Mouse (Mus musculus) embryonic facial prominence, embryonic 13.5 days (tissue): ENCODE data around the gene Gm8127. TPM values are rescaled to one million over a fixed set of nuclear protein-coding genes. Genes with fewer than 3 reads are reported as not detected.
"Not testable (repeated sequence)": the region's sequence is repeated elsewhere in the genome, so short reads cannot be mapped to it uniquely, and the experiment has no call there.

ENCODE experiments used
- ATAC-seq: fragments of 200-750 bp; cut with Nextera tagmentation; 2 replicates; pipeline ENCODE4 v1.8.0; 2017; ENCODE audit warnings: low read depth; ENCODE audit not compliant: insufficient number of reproducible peaks, insufficient read depth, low FRiP score, low TSS enrichment
- H3K27ac ChIP-seq: fragments of 300-500 bp; sonication (generic); 2 replicates; pipeline ENCODE4 v1.5.1; 2015; ENCODE audit warnings: moderate library complexity, mild to moderate bottlenecking, inconsistent platforms
- H3K27me3 ChIP-seq: fragments of 300-500 bp; sonication (generic); 2 replicates; pipeline ENCODE4 v1.6.1; 2015; ENCODE audit warnings: mild to moderate bottlenecking, inconsistent platforms
- H3K36me3 ChIP-seq: fragments of 300-500 bp; sonication (generic); 2 replicates; pipeline ENCODE4 v1.6.1; 2015; ENCODE audit warnings: mild to moderate bottlenecking, inconsistent platforms
- H3K4me1 ChIP-seq: fragments of 300-500 bp; sonication (generic); 2 replicates; pipeline ENCODE4 v1.6.1; 2015; ENCODE audit warnings: inconsistent platforms
- H3K4me2 ChIP-seq: fragments of 300-500 bp; sonication (generic); 2 replicates; pipeline ENCODE4 v1.6.1; 2015; ENCODE audit warnings: moderate library complexity, mild to moderate bottlenecking, inconsistent platforms
- H3K4me3 ChIP-seq: fragments of 300-500 bp; sonication (generic); 2 replicates; pipeline ENCODE4 v1.5.1; 2015; ENCODE audit warnings: mild to moderate bottlenecking, inconsistent platforms
- H3K9ac ChIP-seq: fragments of 300-500 bp; sonication (generic); 2 replicates; pipeline ENCODE4 v1.6.1; 2015; ENCODE audit warnings: mild to moderate bottlenecking, inconsistent platforms
- H3K9me3 ChIP-seq: fragments of 300-500 bp; sonication (generic); 2 replicates; pipeline ENCODE4 v1.6.1; 2016; ENCODE audit warnings: inconsistent platforms
- WGBS: fragments of 180-500 bp; shearing (Covaris S2); methylation state at CpG from one replicate; pipeline ENCODE4 v1.1.7; 2015; ENCODE audit warnings: mixed read lengths; 5-methylcytosine and 5-hydroxymethylcytosine counted together
- polyA plus RNA-seq: library from polyadenylated mRNA; unstranded; fragments of >200 nt; fragmentation: Nextera tagmentation; extraction: Ambion mirVana; gene quantifications from 2 replicates; pipeline ENCODE4 v1.2.1, GENCODE M21; 2015

Gm8127 gene
- not detected in 2 replicates for polyA plus RNA-seq

DNA sequence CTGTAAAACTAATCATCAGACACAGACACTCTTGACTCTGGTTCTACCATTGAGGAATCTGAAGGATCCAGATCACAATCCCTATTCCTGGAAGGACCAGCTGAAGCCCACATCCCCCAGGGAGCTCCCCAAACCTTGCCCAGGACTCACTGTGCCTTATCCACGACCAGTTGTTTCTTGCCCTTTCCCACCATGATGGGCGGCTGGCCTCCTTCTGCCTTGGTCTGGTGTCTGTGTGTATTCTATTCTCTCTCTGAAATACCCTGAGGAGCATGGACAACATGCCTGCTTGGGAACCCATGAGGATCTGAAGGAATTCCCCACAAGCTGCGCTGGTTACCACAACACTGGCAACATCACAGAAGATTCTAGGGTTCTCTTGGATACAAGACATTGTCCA is at the start of gene Gm8127:
Gm8127 (minus strand) TSS at position 330 of the 400 bp plus-strand sequence.
- not testable (repeated sequence) for H3K9ac ChIP-seq, H3K9me3 ChIP-seq, H3K36me3 ChIP-seq, ATAC-seq, H3K4me3 ChIP-seq, H3K27ac ChIP-seq, H3K4me1 ChIP-seq, H3K4me2 ChIP-seq, H3K27me3 ChIP-seq
- WGBS = 76% methylated on average over 3 of the region's 3 CpGs

DNA sequence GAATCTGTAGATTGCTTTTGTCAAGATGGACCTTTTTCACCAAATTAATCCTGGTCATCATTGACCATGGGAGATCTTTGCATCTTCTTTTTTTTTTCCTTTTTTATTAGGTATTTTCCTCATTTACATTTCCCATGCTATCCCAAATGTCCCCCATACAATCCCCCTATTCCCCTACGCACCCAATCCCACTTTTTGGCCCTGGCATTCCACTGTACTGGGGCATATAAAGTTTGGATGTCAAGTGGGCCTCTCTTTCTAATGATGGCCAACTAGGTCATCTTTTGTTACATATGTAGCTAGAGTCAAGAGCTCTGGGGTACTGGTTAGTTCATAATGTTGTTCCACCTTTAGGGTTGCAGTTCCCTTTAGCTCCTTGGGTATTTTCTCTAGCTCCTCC is 44.0 kb upstream of the Gm8127 start:
- WGBS = 77% methylated on average over 1 of the region's 1 CpGs
- H3K4me2 ChIP-seq, H3K27ac ChIP-seq, H3K4me3 ChIP-seq, H3K36me3 ChIP-seq, H3K9ac ChIP-seq, H3K4me1 ChIP-seq, H3K9me3 ChIP-seq, H3K27me3 ChIP-seq, ATAC-seq: not testable (repeated sequence)

DNA sequence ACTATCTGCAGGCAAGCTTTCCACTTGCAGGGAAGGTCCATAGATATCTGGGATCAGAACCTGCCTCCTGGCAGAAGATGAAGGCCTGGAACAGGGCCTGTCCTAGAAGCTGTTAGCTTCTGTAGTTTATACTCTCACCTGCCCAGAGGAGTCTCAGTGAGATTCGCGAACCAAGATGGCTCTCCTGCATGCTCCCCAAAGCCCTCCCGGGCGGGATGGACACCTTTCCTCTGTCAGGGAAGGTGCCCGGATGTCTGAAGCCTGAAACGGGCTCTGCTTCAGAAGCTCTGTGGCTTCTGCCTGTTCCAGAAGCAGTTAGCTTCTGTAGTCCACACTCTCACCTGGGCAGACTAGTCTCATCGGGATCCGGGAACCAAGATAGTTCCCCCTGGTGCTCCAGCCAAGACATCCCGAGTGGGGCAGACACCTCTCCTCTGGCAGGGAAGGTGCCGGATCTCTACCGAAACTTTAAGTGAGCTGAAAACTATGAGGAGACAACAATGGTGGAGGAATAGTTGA is 37.8 kb upstream of the Gm8127 start:
- not testable (repeated sequence) for H3K36me3 ChIP-seq, H3K27ac ChIP-seq, ATAC-seq, H3K4me1 ChIP-seq, H3K4me2 ChIP-seq, H3K4me3 ChIP-seq, H3K9me3 ChIP-seq, H3K9ac ChIP-seq, H3K27me3 ChIP-seq
- 95% methylated on average over 11 of the region's 11 CpGs for WGBS

GRCm38 (mm10) chr14:43328603-43329002 is 35.0 kb upstream of the Gm8127 start:
- H3K27me3 ChIP-seq, H3K4me2 ChIP-seq, H3K4me1 ChIP-seq, H3K27ac ChIP-seq, ATAC-seq, H3K9me3 ChIP-seq, H3K4me3 ChIP-seq, H3K36me3 ChIP-seq, H3K9ac ChIP-seq: not testable (repeated sequence)
- 63% methylated on average over 2 of the region's 2 CpGs for WGBS

GRCm38 (mm10) chr14:43319516-43319915 is 25.9 kb upstream of the Gm8127 start:
- H3K9me3 ChIP-seq, H3K36me3 ChIP-seq, H3K4me1 ChIP-seq, H3K4me2 ChIP-seq, H3K9ac ChIP-seq, ATAC-seq, H3K27ac ChIP-seq, H3K4me3 ChIP-seq, H3K27me3 ChIP-seq: not testable (repeated sequence)

GRCm38 (mm10) chr14:43278681-43279080 is 15.0 kb downstream of the Gm8127 start:
- not testable (repeated sequence) for H3K4me1 ChIP-seq, H3K9me3 ChIP-seq, H3K36me3 ChIP-seq, ATAC-seq, H3K27ac ChIP-seq, H3K4me3 ChIP-seq, H3K4me2 ChIP-seq, H3K27me3 ChIP-seq, H3K9ac ChIP-seq
- 85% methylated on average over 3 of the region's 3 CpGs for WGBS

GRCm38 (mm10) chr14:43278146-43278545 is 15.5 kb downstream of the Gm8127 start:
- not testable (repeated sequence) for H3K9ac ChIP-seq, H3K9me3 ChIP-seq, H3K36me3 ChIP-seq, H3K27me3 ChIP-seq, H3K4me2 ChIP-seq, H3K27ac ChIP-seq, H3K4me3 ChIP-seq, H3K4me1 ChIP-seq, ATAC-seq
- WGBS = 69% methylated on average over 4 of the region's 4 CpGs

DNA sequence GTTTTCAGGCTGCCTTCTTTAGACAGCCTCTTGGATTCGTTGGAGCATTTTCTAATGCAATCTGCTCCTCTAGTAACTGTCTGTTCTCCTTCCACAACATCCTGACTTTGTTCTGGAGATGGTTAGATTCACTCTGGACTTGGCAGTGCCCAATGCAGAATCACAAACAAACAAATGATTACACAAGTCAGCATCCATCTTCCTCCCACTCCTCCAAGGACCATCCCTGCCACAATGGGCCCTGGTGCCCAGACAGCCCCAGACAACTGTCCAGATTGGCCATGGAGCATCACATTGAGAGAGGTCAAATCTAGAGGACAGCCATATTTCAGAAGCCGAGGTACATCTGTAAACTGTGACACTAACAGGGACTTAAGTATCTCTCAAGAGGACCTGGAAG is 16.2 kb downstream of the Gm8127 start:
- 66% methylated on average over 2 of the region's 2 CpGs for WGBS
- not testable (repeated sequence) for ATAC-seq, H3K4me3 ChIP-seq, H3K36me3 ChIP-seq, H3K27me3 ChIP-seq, H3K9ac ChIP-seq, H3K4me1 ChIP-seq, H3K9me3 ChIP-seq, H3K4me2 ChIP-seq, H3K27ac ChIP-seq

- not testable (repeated sequence) for H3K9ac ChIP-seq, H3K27ac ChIP-seq
- 89% methylated on average over 1 of the region's 1 CpGs for WGBS
These were observed 17.9 kb downstream of the Gm8127 start for GRCm38 (mm10) chr14:43275752-43276151.

GRCm38 (mm10) chr14:43274986-43275511 is 18.6 kb downstream of the Gm8127 start, which contains the start of gene Gm9732:
Gm9732 (plus strand) TSS chr14:43275036.
- ATAC-seq, H3K4me1 ChIP-seq, H3K4me3 ChIP-seq, H3K36me3 ChIP-seq, H3K27ac ChIP-seq, H3K9ac ChIP-seq, H3K9me3 ChIP-seq, H3K27me3 ChIP-seq, H3K4me2 ChIP-seq: not testable (repeated sequence)
- 82% methylated on average over 8 of the region's 8 CpGs for WGBS

More at GRCm38 (mm10) chr14:43275752-43276151, 17.9 kb downstream of the Gm8127 start:
- not testable (repeated sequence) for H3K27me3 ChIP-seq, H3K4me2 ChIP-seq, H3K4me1 ChIP-seq, H3K9me3 ChIP-seq, ATAC-seq, H3K36me3 ChIP-seq, H3K4me3 ChIP-seq

DNA sequence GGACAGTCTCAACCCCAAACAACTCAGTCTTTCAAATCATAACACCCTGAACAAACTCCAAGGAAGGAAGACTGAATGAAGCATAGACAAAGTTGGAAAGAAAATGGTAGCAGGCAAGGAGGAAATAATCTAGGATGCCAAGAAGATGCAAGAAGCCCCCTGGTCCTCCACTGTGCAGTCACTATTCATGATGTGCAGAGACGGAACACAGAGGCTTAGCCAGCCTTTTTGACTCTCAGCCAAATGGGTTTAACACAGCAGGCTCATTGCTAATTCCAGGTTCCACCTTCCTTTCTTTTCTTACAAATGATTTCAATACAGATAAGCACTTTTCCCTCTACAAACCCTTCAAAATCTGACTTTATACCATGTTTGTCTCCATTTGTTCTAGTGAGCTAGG is 20.5 kb downstream of the Gm8127 start:
- H3K9ac ChIP-seq, ATAC-seq, H3K27me3 ChIP-seq, H3K9me3 ChIP-seq, H3K36me3 ChIP-seq, H3K4me1 ChIP-seq, H3K27ac ChIP-seq, H3K4me3 ChIP-seq, H3K4me2 ChIP-seq: not testable (repeated sequence)
- 86% methylated on average over 1 of the region's 1 CpGs for WGBS

- H3K27ac ChIP-seq, H3K4me1 ChIP-seq, H3K27me3 ChIP-seq, H3K36me3 ChIP-seq, H3K9me3 ChIP-seq, H3K4me2 ChIP-seq, ATAC-seq, H3K4me3 ChIP-seq, H3K9ac ChIP-seq: not testable (repeated sequence)
- WGBS = 84% methylated on average over 3 of the region's 3 CpGs
These were observed 24.4 kb downstream of the Gm8127 start for GRCm38 (mm10) chr14:43269211-43269610.
